Mouse (Mus musculus): ENCODE measurements around the gene Mrps21.

GRCm38 (mm10) chr3:95867408-95867807, 3.9 kb downstream of the Mrps21 start:
- TF ChIP-seq POLR2A (IDR thresholded peaks at IDR 0.05; ENCODE audit: borderline replicate concordance, control insufficient read depth, low read depth, low read length) (no peak), CTCF (IDR thresholded peaks at IDR 0.05; ENCODE audit: control insufficient read depth, insufficient read depth, low read length) (no peak)

All from bone marrow, adult 2 months (tissue).